18 mouse cellular contexts compared by ENCODE assay signal in genomic region chr13:15517048-15517760, GRCm38 (mm10). TPM values are rescaled to one million over a fixed set of nuclear protein-coding genes. Genes with fewer than 3 reads are reported as not detected.
A peak's percentile ranks its signal among the peaks of the same experiment; 100 is the strongest.
DNase-seq lines count a peak whose midpoint lies in the region; ATAC-seq lines count a peak whose summit lies in the region.
"Had no signal": no experiment of that assay in that cellular context is flagged by ENCODE, and none has a peak within 500 bp of the region (broad histone marks: within the 10 kb centered on the region; RNA-seq: fewer than 3 reads in every experiment).

No protein-coding gene starts in this region.

- no peak overlapping the region for H3K4me2 ChIP-seq in liver, embryonic 11.5 days
- no peak overlapping the region for H3K4me2 ChIP-seq in forebrain, embryonic 12.5 days
- no peak overlapping the region for H3K4me2 ChIP-seq in hindbrain, embryonic 13.5 days
- H3K4me2 ChIP-seq in neural tube, embryonic 13.5 days: no peak overlapping the region
- H3K4me2 ChIP-seq: embryonic facial prominence, embryonic 12.5 days; limb, embryonic 13.5 days; liver, embryonic 15.5 days had no signal

- no peaks in the 10 kb centered on the region for H3K4me1 ChIP-seq in liver, embryonic 11.5 days (replicated peaks; ENCODE audit: control insufficient read depth, insufficient read depth, low read length)
- peaks cover 50% of the 10 kb centered on the region for H3K4me1 ChIP-seq in forebrain, embryonic 12.5 days
- H3K4me1 ChIP-seq in hindbrain, embryonic 13.5 days (replicated peaks): peaks cover 17% of the 10 kb centered on the region
- peaks cover 9% of the 10 kb centered on the region for H3K4me1 ChIP-seq in neural tube, embryonic 13.5 days (replicated peaks)
- H3K4me1 ChIP-seq: liver, embryonic 15.5 days had no signal

- H3K9me3 ChIP-seq in liver, embryonic 11.5 days (ENCODE audit: control insufficient read depth, low read length): no peaks in the 10 kb centered on the region
- H3K9me3 ChIP-seq in forebrain, embryonic 12.5 days: no peaks in the 10 kb centered on the region
- no peaks in the 10 kb centered on the region for H3K9me3 ChIP-seq in hindbrain, embryonic 13.5 days
- H3K9me3 ChIP-seq in neural tube, embryonic 13.5 days: no peaks in the 10 kb centered on the region
- H3K9me3 ChIP-seq: embryonic facial prominence, embryonic 12.5 days; limb, embryonic 13.5 days; liver, embryonic 15.5 days had no signal

- ATAC-seq in liver, embryonic 11.5 days (replicated peaks; ENCODE audit: low FRiP score): no peak
- no peak for ATAC-seq in forebrain, embryonic 12.5 days (ENCODE audit: low FRiP score)
- peak; percentile 47; the same call in 1 of the 2 replicates for ATAC-seq in hindbrain, embryonic 13.5 days (ENCODE audit: low FRiP score)
- 0 out of 2 replicates have a peak, but pooled peaks have one; percentile 65 for ATAC-seq in neural tube, embryonic 13.5 days (ENCODE audit: low read depth)
- ATAC-seq in megakaryocyte, adult 5-6 weeks (ENCODE audit: poor library complexity, severe bottlenecking): no peak
- ATAC-seq: intestine, embryonic 16.5 days had no signal

- H3K36me3 ChIP-seq in liver, embryonic 11.5 days (ENCODE audit: control insufficient read depth, insufficient read depth, low read length): no peaks in the 10 kb centered on the region
- H3K36me3 ChIP-seq in forebrain, embryonic 12.5 days (replicated peaks): no peaks in the 10 kb centered on the region
- H3K36me3 ChIP-seq in hindbrain, embryonic 13.5 days: no peaks in the 10 kb centered on the region
- H3K36me3 ChIP-seq in neural tube, embryonic 13.5 days: no peaks in the 10 kb centered on the region
- H3K36me3 ChIP-seq: embryonic facial prominence, embryonic 12.5 days; liver, embryonic 15.5 days had no signal

- no peak overlapping the region for H3K9ac ChIP-seq in liver, embryonic 11.5 days (ENCODE audit: low read depth, low read length)
- no peak overlapping the region for H3K9ac ChIP-seq in forebrain, embryonic 12.5 days
- H3K9ac ChIP-seq in hindbrain, embryonic 13.5 days: no peak overlapping the region
- no peak overlapping the region for H3K9ac ChIP-seq in neural tube, embryonic 13.5 days
- H3K9ac ChIP-seq: embryonic facial prominence, embryonic 12.5 days; limb, embryonic 13.5 days; liver, embryonic 15.5 days had no signal

- no peak overlapping the region for H3K27ac ChIP-seq in liver, embryonic 11.5 days (ENCODE audit: low read depth, low read length)
- peak overlapping the region; percentile 32; the same call in 1 of the 2 replicates for H3K27ac ChIP-seq in forebrain, embryonic 12.5 days
- H3K27ac ChIP-seq in hindbrain, embryonic 13.5 days: peak overlapping the region; percentile 56
- no peak overlapping the region; the same call in 1 of the 2 replicates for H3K27ac ChIP-seq in neural tube, embryonic 13.5 days (replicated peaks)
- H3K27ac ChIP-seq: embryonic facial prominence, embryonic 12.5 days; limb, embryonic 13.5 days; liver, embryonic 15.5 days; macrophage had no signal

- WGBS in liver, embryonic 11.5 days: 85% methylated on average over 9 of the region's 9 CpGs
- WGBS in forebrain, embryonic 12.5 days: 75% methylated on average over 9 of the region's 9 CpGs
- 65% methylated on average over 9 of the region's 9 CpGs for WGBS in hindbrain, embryonic 13.5 days
- 61% methylated on average over 9 of the region's 9 CpGs for WGBS in neural tube, embryonic 13.5 days

- DNase-seq in liver, embryonic 11.5 days (ENCODE audit: low spot score): peak; percentile 21
- no peak for DNase-seq in liver
- DNase-seq in retina, embryonic 14.5 days (ENCODE audit: low spot score): no peak
- DNase-seq: B cell, adult 2 months; cerebellum, adult 8-10 months; gastrocnemius, postnatal 36 days; right cerebral cortex, postnatal 4 days had no signal

- H3K27me3 ChIP-seq in liver, embryonic 11.5 days (replicated peaks; ENCODE audit: control insufficient read depth, insufficient read depth, low read length): no peaks in the 10 kb centered on the region
- no peaks in the 10 kb centered on the region for H3K27me3 ChIP-seq in forebrain, embryonic 12.5 days
- H3K27me3 ChIP-seq in hindbrain, embryonic 13.5 days: no peaks in the 10 kb centered on the region
- no peaks in the 10 kb centered on the region for H3K27me3 ChIP-seq in neural tube, embryonic 13.5 days
- H3K27me3 ChIP-seq: embryonic facial prominence, embryonic 12.5 days; limb, embryonic 13.5 days; liver, embryonic 15.5 days had no signal

- H3K4me3 ChIP-seq in liver, embryonic 11.5 days (ENCODE audit: low read depth, low read length): no peak overlapping the region
- H3K4me3 ChIP-seq in forebrain, embryonic 12.5 days (replicated peaks): no peak overlapping the region
- no peak overlapping the region for H3K4me3 ChIP-seq in hindbrain, embryonic 13.5 days
- H3K4me3 ChIP-seq in neural tube, embryonic 13.5 days: no peak overlapping the region
- H3K4me3 ChIP-seq: embryonic facial prominence, embryonic 12.5 days; erythroblast, embryonic 14.5 days; limb, embryonic 13.5 days; liver, embryonic 15.5 days had no signal

RNA-seq across cellular contexts. Expression of gene Gli3, which starts 54.2 kb away (rescaled TPM):
- 6.4 and 6.7 TPM in 2 replicates for polyA plus RNA-seq in liver, embryonic 11.5 days (2014; fragmentation: Nextera tagmentation; extraction: Ambion mirVana)
- polyA plus RNA-seq in forebrain, embryonic 12.5 days (2016; fragmentation: Nextera tagmentation; extraction: Ambion mirVana): 47.2 and 48.2 TPM in 2 replicates
- polyA plus RNA-seq in hindbrain, embryonic 13.5 days (2015; fragmentation: Nextera tagmentation; extraction: Ambion mirVana): 7.4 and 7.9 TPM in 2 replicates
- 4.8 and 7.9 TPM in 2 replicates for polyA plus RNA-seq in neural tube, embryonic 13.5 days (2015; fragmentation: Nextera tagmentation; extraction: Ambion mirVana)
- total RNA-seq in megakaryocyte, adult 5-6 weeks (2015): not detected in 2 replicates
- not detected in 2 replicates for total RNA-seq in megakaryocyte, adult 5-6 weeks (2017)
- total RNA-seq: monocyte, adult 5-6 weeks had no signal
- polyA plus RNA-seq: erythroblast, embryonic 14.5 days; macrophage had no signal

Comparison
In these comparisons a context has a peak if more than half of its experiments do, and no peak if none do; other contexts are left out.
1. ATAC-seq: peak in hindbrain, embryonic 13.5 days (single experiment) and neural tube, embryonic 13.5 days (single experiment); none in liver, embryonic 11.5 days (single experiment), forebrain, embryonic 12.5 days (single experiment) and megakaryocyte, adult 5-6 weeks (single experiment).
2. H3K27ac ChIP-seq: peak in forebrain, embryonic 12.5 days (single experiment) and hindbrain, embryonic 13.5 days (single experiment); none in liver, embryonic 11.5 days (single experiment) and neural tube, embryonic 13.5 days (single experiment).